Mouse (Mus musculus): ENCODE results near the gene Eci2.

DNA sequence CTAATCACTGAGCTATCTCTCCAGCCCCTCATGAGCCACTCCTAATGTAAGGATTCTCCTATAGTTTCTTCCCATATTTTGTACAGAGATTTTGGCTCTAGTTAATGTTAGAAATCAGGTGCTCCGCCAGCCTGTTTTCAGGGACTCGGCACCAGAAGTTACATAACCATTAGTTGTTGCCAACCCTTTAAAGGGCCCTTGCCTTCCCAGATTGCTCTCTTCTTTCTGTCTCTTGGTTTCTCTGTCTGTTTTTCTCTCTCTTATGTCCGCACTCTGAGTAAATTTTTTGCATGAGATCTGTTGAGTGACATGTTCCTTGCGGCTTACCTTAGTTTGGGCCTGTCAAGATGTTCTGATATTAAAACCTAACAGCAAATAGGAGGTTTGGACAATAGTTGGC lies 50.8 kb downstream of the Eci2 start:
- no peak for TF ChIP-seq GATA1 (IDR thresholded peaks at IDR 0.05; ENCODE audit: borderline replicate concordance, low read length)
- no peak for TF ChIP-seq FLI1 (IDR thresholded peaks at IDR 0.05; ENCODE audit: low read length)

Measured in megakaryocyte, embryonic 14.5 days (primary cell).